Mouse (Mus musculus) neural tube, embryonic 13.5 days (tissue): ENCODE measurements around the gene Arhgap18. TPM values are rescaled to one million over a fixed set of nuclear protein-coding genes. Genes with fewer than 3 reads are reported as not detected.
A peak's percentile ranks its signal among the peaks of the same experiment; 100 is the strongest.

Experiments used
- ATAC-seq: fragments of 200-750 bp; cut with Nextera tagmentation; 2 replicates; pipeline ENCODE4 v1.8.0; 2017; ENCODE audit warnings: low read depth, mild to moderate bottlenecking, moderate TSS enrichment, moderate library complexity
- H3K27ac ChIP-seq: fragments of 300-500 bp; sonication (generic); replicated peaks from 2 replicates; pipeline ENCODE4 v1.5.1; 2015; ENCODE audit warnings: moderate library complexity, mild to moderate bottlenecking, inconsistent platforms
- H3K27me3 ChIP-seq: fragments of 300-500 bp; sonication (generic); 2 replicates; pipeline ENCODE4 v1.6.1; 2015; ENCODE audit warnings: mild to moderate bottlenecking, inconsistent platforms
- H3K36me3 ChIP-seq: fragments of 300-500 bp; sonication (generic); 2 replicates; pipeline ENCODE4 v1.6.1; 2015; ENCODE audit warnings: mild to moderate bottlenecking, inconsistent platforms
- H3K4me1 ChIP-seq: fragments of 300-500 bp; sonication (generic); replicated peaks from 2 replicates; pipeline ENCODE4 v1.6.1; 2015; ENCODE audit warnings: inconsistent platforms
- H3K4me2 ChIP-seq: fragments of 300-500 bp; sonication (generic); 2 replicates; pipeline ENCODE4 v1.6.1; 2015; ENCODE audit warnings: inconsistent platforms, mild to moderate bottlenecking, moderate library complexity
- H3K4me3 ChIP-seq: fragments of 300-500 bp; sonication (generic); 2 replicates; pipeline ENCODE4 v1.5.1; 2015; ENCODE audit warnings: mild to moderate bottlenecking, inconsistent platforms
- H3K9ac ChIP-seq: fragments of 300-500 bp; sonication (generic); 2 replicates; pipeline ENCODE4 v1.6.1; 2015; ENCODE audit warnings: moderate library complexity, mild to moderate bottlenecking, inconsistent platforms
- H3K9me3 ChIP-seq: fragments of 300-500 bp; sonication (generic); 2 replicates; pipeline ENCODE4 v1.6.1; 2016; ENCODE audit warnings: inconsistent platforms
- WGBS: fragments of 180-500 bp; shearing (Covaris S2); methylation state at CpG from one replicate; pipeline ENCODE4 v1.1.7; 2015; 5-methylcytosine and 5-hydroxymethylcytosine counted together
- polyA plus RNA-seq: library from polyadenylated mRNA; unstranded; fragments of >200 nt; fragmentation: Nextera tagmentation; extraction: Ambion mirVana; gene quantifications from 2 replicates; pipeline ENCODE4 v1.2.1, GENCODE M21; 2015

Gene Arhgap18
- 11.9 and 13.9 TPM in 2 replicates for polyA plus RNA-seq

DNA sequence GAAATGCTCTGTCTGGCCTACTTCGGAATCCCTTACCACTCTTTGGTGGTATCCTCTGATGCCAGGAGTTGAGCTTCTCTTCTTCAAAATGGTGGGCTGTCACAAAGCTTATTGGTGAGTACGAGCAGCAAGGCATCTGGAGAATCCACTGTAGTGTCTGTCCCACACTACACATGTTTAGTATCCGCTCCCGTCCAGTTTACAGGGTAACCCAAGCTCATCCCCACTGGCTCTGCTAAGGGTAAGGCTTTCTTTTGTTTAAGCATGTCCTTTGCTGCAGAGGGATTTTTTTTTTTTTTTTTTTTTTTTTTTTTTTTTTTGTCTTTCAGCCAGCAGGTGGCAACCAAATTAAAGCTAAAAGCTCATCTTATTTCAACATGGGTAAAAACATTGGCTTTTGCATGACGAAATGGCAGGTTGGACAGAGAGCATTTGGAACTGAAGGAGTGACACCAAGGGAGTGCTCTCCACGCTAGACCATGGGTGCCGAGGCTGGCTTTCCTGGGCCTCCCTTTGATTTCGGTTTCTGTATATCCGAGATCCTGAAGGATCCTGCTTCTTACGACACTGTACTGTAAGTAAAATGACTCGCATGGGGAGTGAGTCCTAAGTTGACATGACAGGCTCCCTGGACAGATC, at the start of gene Arhgap18:
TSS of gene Arhgap18 (plus strand) at position 493 of the 639 bp plus-strand sequence.
- Histone ChIP-seq H3K27me3 (no peaks in the 10 kb centered on the region), H3K27ac (0 out of 2 replicates have a peak within 1 kb of the TSS, but pooled peaks have one; percentile 6), H3K4me1 (no peaks in the 10 kb centered on the region), H3K4me3 (no peak within 1 kb of the TSS), H3K4me2 (peak within 1 kb of the TSS; percentile 22; the same call in 1 of the 2 replicates), H3K36me3 (no peaks in the 10 kb centered on the region), H3K9ac (no peak within 1 kb of the TSS), H3K9me3 (no peaks in the 10 kb centered on the region)
- WGBS: 80% methylated on average over 11 of the region's 11 CpGs
- peak; percentile 41; the same call in 1 of the 2 replicates for ATAC-seq

- peak; percentile 41; the same call in 1 of the 2 replicates for ATAC-seq
- Histone ChIP-seq H3K4me1 (no peaks in the 10 kb centered on the region), H3K9ac (no peak overlapping the region), H3K9me3 (no peaks in the 10 kb centered on the region), H3K4me2 (no peak overlapping the region), H3K36me3 (no peaks in the 10 kb centered on the region), H3K27me3 (no peaks in the 10 kb centered on the region), H3K27ac (no peak overlapping the region), H3K4me3 (no peak overlapping the region)
- 92% methylated on average over 7 of the region's 7 CpGs for WGBS
Measured at GRCm38 (mm10) chr10:26710458-26711011, 42.7 kb upstream of the Arhgap18 start.

DNA sequence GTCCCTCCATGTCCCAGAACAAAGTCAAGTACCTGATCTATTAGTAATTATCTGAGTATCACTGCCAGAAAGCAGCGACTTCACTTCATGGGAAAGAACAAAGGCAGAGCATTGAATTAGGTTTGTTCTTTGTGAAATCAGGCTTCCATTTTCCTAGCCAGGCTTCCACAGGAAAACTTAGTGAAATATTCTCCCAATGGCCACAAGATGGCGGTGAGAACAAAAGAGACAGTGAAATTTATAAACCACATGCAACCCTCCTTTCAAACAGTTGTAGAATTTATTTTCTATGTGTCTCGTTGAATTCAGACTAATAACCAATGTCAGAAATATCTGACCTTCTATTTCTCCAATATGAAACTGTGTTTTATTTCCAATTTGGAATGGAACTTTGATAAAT, 42.2 kb upstream of the Arhgap18 start:
- Histone ChIP-seq H3K4me2 (no peak overlapping the region), H3K9me3 (no peaks in the 10 kb centered on the region), H3K9ac (no peak overlapping the region), H3K4me1 (no peaks in the 10 kb centered on the region), H3K27me3 (no peaks in the 10 kb centered on the region), H3K36me3 (no peaks in the 10 kb centered on the region), H3K4me3 (no peak overlapping the region), H3K27ac (no peak overlapping the region)
- ATAC-seq: peak; percentile 66; the same call in 1 of the 2 replicates
- WGBS: 6% methylated on average over 3 of the region's 3 CpGs

DNA sequence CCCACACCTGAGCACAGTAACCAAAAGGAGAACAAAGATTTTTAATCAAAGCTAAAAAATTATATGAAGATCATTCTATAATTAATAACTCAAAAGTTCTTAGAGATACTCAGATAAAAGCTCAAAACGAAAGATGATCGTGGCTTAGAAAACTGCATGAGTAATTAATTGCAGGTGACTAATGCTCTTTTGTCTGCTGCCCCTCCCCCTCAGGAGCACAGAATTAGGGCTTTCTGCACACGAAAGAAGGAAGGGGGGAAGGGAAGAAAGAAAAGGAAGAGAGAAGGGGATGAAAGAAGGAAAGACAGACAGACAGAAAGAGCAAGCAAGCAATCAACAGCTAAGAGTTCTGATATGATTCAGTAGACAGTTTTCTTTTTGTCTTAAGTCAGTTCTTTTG, 39.2 kb upstream of the Arhgap18 start:
- Histone ChIP-seq H3K27me3 (no peaks in the 10 kb centered on the region), H3K9ac (no peak overlapping the region), H3K36me3 (no peaks in the 10 kb centered on the region), H3K4me3 (no peak overlapping the region), H3K9me3 (no peaks in the 10 kb centered on the region), H3K4me1 (no peaks in the 10 kb centered on the region), H3K4me2 (no peak overlapping the region), H3K27ac (no peak overlapping the region)
- ATAC-seq: no peak
- 44% methylated on average over 3 of the region's 3 CpGs for WGBS

DNA sequence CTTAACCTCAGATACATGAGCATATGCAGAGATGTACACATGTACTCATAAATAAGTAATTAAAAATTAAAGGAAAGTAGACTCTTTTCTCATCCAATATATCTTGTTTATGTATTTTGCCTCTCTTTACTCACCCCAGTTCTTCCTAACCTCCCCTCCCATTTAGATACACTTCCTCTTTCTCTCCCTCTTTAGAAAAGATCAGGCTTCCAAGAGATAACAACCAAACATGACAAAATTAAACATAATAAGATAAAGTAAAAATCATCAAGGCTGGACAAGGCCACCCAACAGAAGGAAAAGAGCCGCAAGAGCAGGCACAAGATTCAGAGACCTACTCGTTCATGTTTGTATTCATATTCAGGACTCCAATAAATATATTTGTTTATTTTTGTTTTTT, 28.5 kb upstream of the Arhgap18 start:
- no peaks in the 10 kb centered on the region for H3K36me3 ChIP-seq
- H3K27ac ChIP-seq: no peak overlapping the region
- no peak overlapping the region for H3K9ac ChIP-seq
- no peaks in the 10 kb centered on the region for H3K4me1 ChIP-seq
- H3K9me3 ChIP-seq: no peaks in the 10 kb centered on the region
- H3K27me3 ChIP-seq: no peaks in the 10 kb centered on the region
- no peak overlapping the region for H3K4me2 ChIP-seq
- ATAC-seq: no peak
- WGBS: 92% methylated on average over 2 of the region's 2 CpGs
- no peak overlapping the region for H3K4me3 ChIP-seq

DNA sequence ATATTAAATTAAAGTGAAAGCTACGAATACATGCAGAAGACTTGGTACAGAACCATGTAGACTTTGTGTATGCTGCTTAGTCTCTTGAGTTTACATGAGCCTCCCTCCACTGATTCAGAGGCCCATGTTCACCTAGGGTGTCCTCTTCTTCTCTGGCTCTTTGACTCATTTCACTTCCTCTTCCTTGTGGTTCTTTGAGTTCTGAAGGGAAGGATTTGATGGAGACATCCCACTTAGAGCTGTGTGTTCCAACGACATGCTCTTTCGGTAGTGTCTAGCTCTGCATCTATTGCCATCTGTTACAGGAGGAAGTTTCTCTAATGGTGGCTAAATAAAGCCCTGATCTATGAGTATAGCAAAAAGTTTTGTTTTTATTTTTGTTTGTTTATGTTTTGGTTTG, 28.0 kb upstream of the Arhgap18 start:
- no peaks in the 10 kb centered on the region for H3K4me1 ChIP-seq
- ATAC-seq: no peak
- no peak overlapping the region for H3K27ac ChIP-seq
- no peak overlapping the region for H3K9ac ChIP-seq
- no peak overlapping the region for H3K4me2 ChIP-seq
- H3K4me3 ChIP-seq: no peak overlapping the region
- H3K27me3 ChIP-seq: no peaks in the 10 kb centered on the region
- no peaks in the 10 kb centered on the region for H3K36me3 ChIP-seq
- 97% methylated on average over 3 of the region's 3 CpGs for WGBS
- H3K9me3 ChIP-seq: no peaks in the 10 kb centered on the region; the same call in 1 of the 2 replicates

DNA sequence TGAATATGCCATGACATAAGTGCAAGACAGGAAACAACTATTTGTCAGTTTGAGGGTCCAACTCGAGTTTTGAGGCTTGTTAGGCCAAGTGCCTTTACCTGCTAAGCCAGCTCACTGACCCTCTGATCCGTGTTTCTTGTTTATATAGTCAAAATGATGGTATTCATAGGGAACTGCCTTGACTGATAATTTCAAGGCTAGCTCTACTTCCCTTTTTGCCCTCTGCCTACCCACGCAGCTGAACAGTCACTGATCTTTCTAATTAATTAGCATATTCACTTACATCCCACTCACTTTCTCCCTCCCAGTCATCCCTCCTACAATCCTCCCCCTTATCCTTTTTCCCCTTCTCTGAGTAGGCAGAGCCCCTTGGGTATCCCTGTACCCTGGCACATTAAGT, 2.4 kb upstream of the Arhgap18 start:
- Histone ChIP-seq H3K27me3 (no peaks in the 10 kb centered on the region), H3K9ac (no peak overlapping the region), H3K4me1 (no peaks in the 10 kb centered on the region), H3K27ac (no peak overlapping the region), H3K4me2 (no peak overlapping the region), H3K36me3 (no peaks in the 10 kb centered on the region), H3K9me3 (no peaks in the 10 kb centered on the region), H3K4me3 (no peak overlapping the region)
- no peak for ATAC-seq
- WGBS: 80% methylated on average over 3 of the region's 3 CpGs

DNA sequence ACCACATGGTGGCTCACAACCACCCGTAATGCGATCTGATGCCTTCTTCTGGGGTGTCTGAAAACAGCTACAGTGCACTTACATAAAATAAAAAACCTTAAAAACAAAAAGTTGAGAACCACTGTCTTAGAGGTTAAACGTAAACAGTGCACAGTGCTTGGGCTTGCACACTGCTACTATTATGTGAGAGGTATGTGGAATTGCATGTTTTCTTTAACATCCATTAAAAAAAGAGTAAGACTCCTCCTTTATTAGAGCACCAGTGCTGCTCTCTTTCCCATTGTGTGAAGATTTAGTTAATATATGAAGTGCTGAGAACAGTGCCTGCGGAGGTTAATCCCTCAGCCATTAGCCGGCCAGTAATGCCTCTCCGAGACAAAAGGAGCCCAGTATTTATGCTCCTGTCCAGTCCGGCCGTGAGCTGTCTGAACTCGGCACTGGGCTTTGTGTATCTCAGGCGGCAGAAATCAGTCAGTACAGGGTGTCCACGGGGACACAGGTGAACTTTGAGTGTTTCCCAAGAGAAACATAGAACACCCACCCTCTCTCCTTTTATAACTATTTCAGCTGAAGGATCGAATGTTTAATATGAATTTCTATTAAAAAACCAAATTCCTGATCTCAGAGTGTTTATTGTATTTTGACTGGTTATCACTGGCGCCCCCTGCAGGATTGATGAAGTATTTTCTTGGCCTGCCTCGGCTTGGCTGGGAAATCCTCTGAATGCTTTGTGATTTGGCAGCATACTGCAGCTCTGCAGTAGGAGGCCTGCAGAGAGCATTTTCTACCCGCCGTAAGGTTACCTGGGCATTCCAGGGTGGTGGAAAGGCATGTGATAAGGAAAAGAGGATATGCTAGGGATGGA, 925 bp upstream of the Arhgap18 start:
- ATAC-seq: peak; percentile 83
- no peaks in the 10 kb centered on the region for H3K4me1 ChIP-seq
- H3K36me3 ChIP-seq: no peaks in the 10 kb centered on the region
- H3K9me3 ChIP-seq: no peaks in the 10 kb centered on the region
- 0 out of 2 replicates have a peak overlapping the region, but pooled peaks have one; percentile 6 for H3K27ac ChIP-seq
- peak overlapping the region; percentile 22; the same call in 1 of the 2 replicates for H3K4me2 ChIP-seq
- H3K27me3 ChIP-seq: no peaks in the 10 kb centered on the region
- no peak overlapping the region for H3K9ac ChIP-seq
- WGBS: 52% methylated on average over 16 of the region's 16 CpGs
- H3K4me3 ChIP-seq: no peak overlapping the region

DNA sequence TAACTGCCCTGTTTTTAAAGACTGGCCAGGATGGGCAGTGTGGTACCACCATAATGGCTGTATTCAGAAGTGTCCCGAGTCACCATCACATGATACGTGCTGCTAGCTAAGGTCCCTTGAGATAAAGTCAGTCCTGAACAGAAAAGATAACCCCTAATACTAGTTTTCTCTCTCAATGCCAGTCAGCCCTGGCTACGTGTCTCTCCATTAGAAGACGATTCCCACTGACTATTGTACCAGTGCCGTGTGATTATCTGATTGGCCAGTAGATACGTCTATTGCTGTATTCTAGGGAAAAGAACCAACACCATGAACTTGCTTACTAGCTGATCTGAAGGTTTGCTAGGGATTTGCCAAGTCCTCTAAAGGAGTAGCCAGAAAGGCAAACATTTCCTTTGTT, 785 bp downstream of the Arhgap18 start:
- H3K9ac ChIP-seq: no peak overlapping the region
- H3K4me1 ChIP-seq: no peaks in the 10 kb centered on the region
- no peaks in the 10 kb centered on the region for H3K36me3 ChIP-seq
- H3K27ac ChIP-seq: no peak overlapping the region
- H3K27me3 ChIP-seq: no peaks in the 10 kb centered on the region
- WGBS: 91% methylated on average over 6 of the region's 6 CpGs
- H3K4me2 ChIP-seq: no peak overlapping the region
- H3K4me3 ChIP-seq: no peak overlapping the region
- no peak for ATAC-seq
- H3K9me3 ChIP-seq: no peaks in the 10 kb centered on the region

- H3K4me3 ChIP-seq: no peak overlapping the region
- no peaks in the 10 kb centered on the region for H3K36me3 ChIP-seq
- H3K9me3 ChIP-seq: no peaks in the 10 kb centered on the region
- 85% methylated on average over 2 of the region's 2 CpGs for WGBS
- no peaks in the 10 kb centered on the region; the same call in 1 of the 2 replicates for H3K4me1 ChIP-seq
- ATAC-seq: no peak
- H3K27ac ChIP-seq: no peak overlapping the region
- no peak overlapping the region for H3K9ac ChIP-seq
- H3K27me3 ChIP-seq: no peaks in the 10 kb centered on the region
- no peak overlapping the region for H3K4me2 ChIP-seq
Measured at GRCm38 (mm10) chr10:26757231-26757630, 4.0 kb downstream of the Arhgap18 start.

- ATAC-seq: no peak
- Histone ChIP-seq H3K4me2 (no peak overlapping the region), H3K36me3 (no peaks in the 10 kb centered on the region), H3K4me1 (no peaks in the 10 kb centered on the region; the same call in 1 of the 2 replicates), H3K9me3 (no peaks in the 10 kb centered on the region), H3K27ac (no peak overlapping the region), H3K9ac (no peak overlapping the region), H3K4me3 (no peak overlapping the region), H3K27me3 (no peaks in the 10 kb centered on the region)
- 45% methylated on average over 6 of the region's 6 CpGs for WGBS
Measured at GRCm38 (mm10) chr10:26759469-26759868, 6.2 kb downstream of the Arhgap18 start.

DNA sequence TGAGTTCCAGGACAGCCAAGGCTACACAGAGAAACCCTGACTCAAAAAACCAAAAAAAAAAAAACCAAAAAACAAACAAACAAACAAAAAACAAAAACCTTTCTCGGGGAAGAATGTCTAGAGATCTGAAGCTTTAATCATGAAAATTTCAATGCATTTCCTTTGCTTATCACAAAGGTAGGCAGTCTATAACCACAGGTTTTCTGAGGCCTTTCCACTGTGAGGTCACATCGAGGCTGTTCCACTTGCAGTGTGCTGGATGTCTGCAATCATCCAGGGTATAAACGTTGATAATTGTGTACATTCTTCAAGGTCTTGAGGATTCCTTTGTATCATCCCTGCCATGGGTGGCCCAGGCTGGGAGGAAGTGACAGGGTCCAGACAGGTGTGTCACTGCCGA, 7.9 kb downstream of the Arhgap18 start:
- H3K4me1 ChIP-seq: no peaks in the 10 kb centered on the region; the same call in 1 of the 2 replicates
- H3K9ac ChIP-seq: no peak overlapping the region
- H3K27ac ChIP-seq: no peak overlapping the region
- WGBS: 87% methylated on average over 4 of the region's 4 CpGs
- H3K9me3 ChIP-seq: no peaks in the 10 kb centered on the region
- H3K36me3 ChIP-seq: no peaks in the 10 kb centered on the region
- ATAC-seq: no peak
- H3K4me2 ChIP-seq: no peak overlapping the region
- no peaks in the 10 kb centered on the region for H3K27me3 ChIP-seq
- H3K4me3 ChIP-seq: no peak overlapping the region
